In genomic region chr8:95434686-95435439, GRCm38 (mm10) we compare ENCODE assay signal across 8 mouse cellular contexts. TPM values are rescaled to one million over a fixed set of nuclear protein-coding genes. Genes with fewer than 3 reads are reported as not detected.
DNase-seq lines count a peak whose midpoint lies in the region; ATAC-seq and TF ChIP-seq lines count a peak whose summit lies in the region.

TSS of gene Cfap20 (minus strand) at chr8:95434869.

- peak within 1 kb of the TSS; percentile 85 for H3K4me3 ChIP-seq in heart, embryonic 12.5 days
- H3K4me3 ChIP-seq in kidney, postnatal 0 days (replicated peaks; ENCODE audit: low read depth, low read length) = peak within 1 kb of the TSS; percentile 71
- peak within 1 kb of the TSS; percentile 87 for H3K4me3 ChIP-seq in liver, embryonic 11.5 days (ENCODE audit: low read depth, low read length)
- peak within 1 kb of the TSS; percentile 95 for H3K4me3 ChIP-seq in stomach, embryonic 14.5 days (ENCODE audit: low read depth, low read length)

- WGBS in heart, embryonic 12.5 days = 1% methylated on average over 48 of the region's 51 CpGs
- WGBS in kidney, postnatal 0 days = under 1% methylated on average over 51 of the region's 51 CpGs
- WGBS in liver, embryonic 11.5 days = 2% methylated on average over 51 of the region's 51 CpGs
- under 1% methylated on average over 51 of the region's 51 CpGs for WGBS in stomach, embryonic 14.5 days

- H3K9ac ChIP-seq in heart, embryonic 12.5 days = peak within 1 kb of the TSS; percentile 89
- H3K9ac ChIP-seq in kidney, postnatal 0 days (ENCODE audit: low read depth, low read length) = peak within 1 kb of the TSS; percentile 82
- peak within 1 kb of the TSS; percentile 88 for H3K9ac ChIP-seq in liver, embryonic 11.5 days (ENCODE audit: low read depth, low read length)
- peak within 1 kb of the TSS; percentile 89 for H3K9ac ChIP-seq in stomach, embryonic 14.5 days (replicated peaks; ENCODE audit: low read depth, low read length)

- H3K27ac ChIP-seq in heart, embryonic 12.5 days (ENCODE audit: poor library complexity, severe bottlenecking) = peak within 1 kb of the TSS; percentile 88
- peak within 1 kb of the TSS; percentile 85 for H3K27ac ChIP-seq in kidney, postnatal 0 days
- peak within 1 kb of the TSS; percentile 85 for H3K27ac ChIP-seq in liver, embryonic 11.5 days (ENCODE audit: low read depth, low read length)
- H3K27ac ChIP-seq in stomach, embryonic 14.5 days (ENCODE audit: low read length) = peak within 1 kb of the TSS; percentile 92

- no peaks in the 10 kb centered on the region for H3K36me3 ChIP-seq in heart, embryonic 12.5 days
- H3K36me3 ChIP-seq in kidney, postnatal 0 days (ENCODE audit: insufficient read depth, low read length) = no peaks in the 10 kb centered on the region
- H3K36me3 ChIP-seq in liver, embryonic 11.5 days (ENCODE audit: control insufficient read depth, insufficient read depth, low read length) = no peaks in the 10 kb centered on the region
- no peaks in the 10 kb centered on the region for H3K36me3 ChIP-seq in stomach, embryonic 14.5 days (ENCODE audit: control insufficient read depth, insufficient read depth, low read length)

- no peaks in the 10 kb centered on the region for H3K27me3 ChIP-seq in heart, embryonic 12.5 days (replicated peaks)
- no peaks in the 10 kb centered on the region for H3K27me3 ChIP-seq in kidney, postnatal 0 days (ENCODE audit: insufficient read depth, low read length)
- no peaks in the 10 kb centered on the region for H3K27me3 ChIP-seq in liver, embryonic 11.5 days (replicated peaks; ENCODE audit: control insufficient read depth, insufficient read depth, low read length)
- H3K27me3 ChIP-seq in stomach, embryonic 14.5 days (ENCODE audit: control insufficient read depth, insufficient read depth, low read length) = no peaks in the 10 kb centered on the region

- H3K4me2 ChIP-seq in heart, embryonic 12.5 days = peak within 1 kb of the TSS; percentile 89
- H3K4me2 ChIP-seq in kidney, postnatal 0 days (ENCODE audit: low read length) = peak within 1 kb of the TSS; percentile 72
- H3K4me2 ChIP-seq in liver, embryonic 11.5 days = peak within 1 kb of the TSS; percentile 75
- peak within 1 kb of the TSS; percentile 91 for H3K4me2 ChIP-seq in stomach, embryonic 14.5 days (replicated peaks; ENCODE audit: low read depth, low read length)

- peak; percentile 100 for DNase-seq in CD4-positive helper T cell, adult 2 months (ENCODE audit: low read depth, low spot score)
- peak; percentile 98 for DNase-seq in brain, embryonic 18.5 days (ENCODE audit: low read depth, low spot score)
- peak; percentile 99 for DNase-seq in kidney, postnatal 0 days (ENCODE audit: low spot score)
- DNase-seq in liver, embryonic 11.5 days (ENCODE audit: low spot score) = peak; percentile 100
- DNase-seq in naive thymus-derived CD4-positive, alpha-beta T cell, adult 2 months (ENCODE audit: low read depth) = peak; percentile 99

- no peak for TF ChIP-seq CTCF in kidney, postnatal 0 days (IDR thresholded peaks at IDR 0.05; ENCODE audit: low read depth)

- H3K4me1 ChIP-seq in heart, embryonic 12.5 days (replicated peaks) = peaks cover 40% of the 10 kb centered on the region
- peaks cover 17% of the 10 kb centered on the region for H3K4me1 ChIP-seq in kidney, postnatal 0 days (replicated peaks; ENCODE audit: insufficient read depth, low read length)
- peaks cover 22% of the 10 kb centered on the region for H3K4me1 ChIP-seq in liver, embryonic 11.5 days (replicated peaks; ENCODE audit: control insufficient read depth, insufficient read depth, low read length)
- H3K4me1 ChIP-seq in stomach, embryonic 14.5 days (ENCODE audit: control insufficient read depth, insufficient read depth, low read length) = peaks cover 30% of the 10 kb centered on the region

- peak; percentile 96 for ATAC-seq in erythroid progenitor cell, adult 5-6 weeks (replicated peaks; ENCODE audit: low FRiP score, poor library complexity, severe bottlenecking)
- ATAC-seq in heart, embryonic 12.5 days (ENCODE audit: insufficient number of reproducible peaks, low FRiP score) = peak; percentile 96
- ATAC-seq in kidney, postnatal 0 days (replicated peaks; ENCODE audit: low FRiP score, low read depth) = peak; percentile 98
- ATAC-seq in liver, embryonic 11.5 days (replicated peaks; ENCODE audit: low FRiP score) = peak; percentile 98
- ATAC-seq in stomach, embryonic 14.5 days (ENCODE audit: insufficient number of reproducible peaks, insufficient read depth, low FRiP score, low read depth) = peak; percentile 96

- no peaks in the 10 kb centered on the region for H3K9me3 ChIP-seq in heart, embryonic 12.5 days (replicated peaks)
- H3K9me3 ChIP-seq in kidney, postnatal 0 days (replicated peaks; ENCODE audit: low read length) = no peaks in the 10 kb centered on the region
- H3K9me3 ChIP-seq in liver, embryonic 11.5 days (ENCODE audit: control insufficient read depth, low read length) = no peaks in the 10 kb centered on the region
- H3K9me3 ChIP-seq in stomach, embryonic 14.5 days (ENCODE audit: control insufficient read depth, low read depth, low read length) = no peaks in the 10 kb centered on the region

RNA-seq across cellular contexts. Expression of gene Cfap20, which starts in this region (rescaled TPM):
- total RNA-seq in erythroid progenitor cell, adult 5-6 weeks (2015; ENCODE audit: low replicate concordance) = 30.2 and 44.3 TPM in 2 replicates
- 13.2 and 20.3 TPM in 2 replicates for total RNA-seq in erythroid progenitor cell, adult 5-6 weeks (2017; ENCODE audit: low replicate concordance)
- polyA plus RNA-seq in heart, embryonic 12.5 days (2016; fragmentation: Nextera tagmentation; extraction: Ambion mirVana) = 151 and 153 TPM in 2 replicates
- 126 and 129 TPM in 2 replicates for polyA plus RNA-seq in kidney, postnatal 0 days (2015; fragmentation: Nextera tagmentation; extraction: Ambion mirVana)
- 78.7 and 82.2 TPM in 2 replicates for polyA plus RNA-seq in liver, embryonic 11.5 days (2014; fragmentation: Nextera tagmentation; extraction: Ambion mirVana)
- polyA plus RNA-seq in stomach, embryonic 14.5 days (2014; fragmentation: Nextera tagmentation; extraction: Ambion mirVana) = 181 and 187 TPM in 2 replicates

Comparison
In these comparisons a context has a peak if more than half of its experiments do, and no peak if none do; other contexts are left out.
1. Peak in every context shown above with its lines: DNase-seq, ATAC-seq, H3K4me3 ChIP-seq and H3K27ac ChIP-seq.